ENCODE assay signal across 9 mouse cellular contexts in the genomic region with DNA sequence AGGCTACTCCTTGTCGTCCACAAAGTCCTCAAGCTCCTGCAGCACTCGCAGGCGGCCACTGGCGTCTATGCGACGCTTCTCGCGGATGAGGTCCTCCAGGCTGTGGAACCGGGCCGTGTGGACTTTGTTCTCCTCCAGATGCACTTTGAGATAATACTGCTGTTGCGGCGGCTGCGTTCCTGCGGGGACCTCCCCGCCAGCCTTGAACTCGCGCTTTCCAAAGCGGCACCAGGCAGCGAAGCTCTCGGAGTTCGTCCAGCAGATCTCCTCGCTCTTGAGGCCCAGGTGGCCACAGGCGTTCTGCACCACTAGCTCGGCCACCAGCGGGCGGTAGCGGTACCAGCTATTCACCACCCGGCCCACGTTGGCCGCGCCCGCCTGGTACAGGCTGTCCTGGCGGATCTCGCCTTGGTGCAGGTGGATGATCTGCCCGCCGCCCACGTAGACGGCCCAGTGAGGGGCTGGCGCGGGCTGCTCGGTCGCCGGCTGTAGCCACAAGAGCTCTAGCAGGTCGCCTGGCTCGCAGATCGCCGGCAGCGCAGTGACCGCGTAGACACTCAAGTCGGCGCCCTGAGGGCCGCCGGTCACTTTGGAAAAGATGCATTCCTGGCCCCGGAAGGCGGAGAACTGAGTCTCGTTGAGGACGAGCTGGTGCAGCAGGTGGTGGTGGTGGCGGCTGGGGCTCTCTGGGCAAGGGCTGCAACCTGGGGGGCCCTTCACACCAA. TPM values are rescaled to one million over a fixed set of nuclear protein-coding genes. Genes with fewer than 3 reads are reported as not detected.
A peak's percentile ranks its signal among the peaks of the same experiment; 100 is the strongest.
DNase-seq lines count a peak whose midpoint lies in the region; ATAC-seq and TF ChIP-seq lines count a peak whose summit lies in the region.
"Had no signal": no experiment of that assay in that cellular context is flagged by ENCODE, and none has a peak within 500 bp of the region (broad histone marks: within the 10 kb centered on the region; RNA-seq: fewer than 3 reads in every experiment).

No protein-coding gene starts in this region.

- H3K27me3 ChIP-seq in ES-Bruce4 (ENCODE audit: control insufficient read depth, insufficient read depth, low read length, poor library complexity, severe bottlenecking): peaks cover 5% of the 10 kb centered on the region
- H3K27me3 ChIP-seq: CH12.LX had no signal

- peak; percentile 14 for TF ChIP-seq CTCF in ES-Bruce4 (IDR thresholded peaks at IDR 0.05; ENCODE audit: low read depth, low read length)

- H3K4me3 ChIP-seq in ES-Bruce4 (ENCODE audit: low read depth, low read length): peak overlapping the region; percentile 31

- peak; percentile 51 for ATAC-seq in frontal cortex, adult (ENCODE audit: low TSS enrichment)

- peak; percentile 51 for DNase-seq in cerebellum, adult 8-10 months
- DNase-seq in heart, postnatal 4 days: peak; percentile 78
- peak; percentile 79 for DNase-seq in layer of hippocampus, adult 9-11 months
- DNase-seq in lung, adult 18-20 months: peak; percentile 78 to 84
- peak; percentile 51 for DNase-seq in ovary, postnatal 14 days (ENCODE audit: low spot score)
- no peak for DNase-seq in B cell, adult 2 months

- no peak overlapping the region for H3K9ac ChIP-seq in ES-Bruce4 (ENCODE audit: low read depth, poor library complexity, severe bottlenecking)

- no peaks in the 10 kb centered on the region for H3K36me3 ChIP-seq in ES-Bruce4 (ENCODE audit: control insufficient read depth, insufficient read depth, low read length, poor library complexity, severe bottlenecking)

- TF ChIP-seq POLR2A in ES-Bruce4 (IDR thresholded peaks at IDR 0.05; ENCODE audit: insufficient read depth, low read length): no peak

- no peaks in the 10 kb centered on the region for H3K4me1 ChIP-seq in ES-Bruce4 (ENCODE audit: control insufficient read depth, insufficient read depth, low read length)

- H3K9me3 ChIP-seq in ES-Bruce4 (replicated peaks; ENCODE audit: control insufficient read depth, insufficient read depth, low read length, poor library complexity, severe bottlenecking): no peaks in the 10 kb centered on the region

- no peak for TF ChIP-seq EP300 in ES-Bruce4 (IDR thresholded peaks at IDR 0.05; ENCODE audit: insufficient read depth, low read depth, low read length)

- no peak overlapping the region for H3K27ac ChIP-seq in ES-Bruce4 (ENCODE audit: insufficient read depth, low read length)

RNA-seq across cellular contexts. Expression of a gene that starts 1.8 kb away (rescaled TPM):
- 0.37 and 0.66 TPM in 2 replicates for polyA plus RNA-seq in ES-Bruce4 (2011; ENCODE audit: insufficient read depth, insufficient read length, low read depth, missing spikeins)
- total RNA-seq in heart, postnatal 4 days (2021): 1 to 10 TPM; 2.1 to 2.2 TPM
- total RNA-seq: CH12.LX had no signal

Comparison
In these comparisons a context has a peak if more than half of its experiments do, and no peak if none do; other contexts are left out.
1. DNase-seq: peak in cerebellum, adult 8-10 months (single experiment), heart, postnatal 4 days (single experiment), layer of hippocampus, adult 9-11 months (single experiment), lung, adult 18-20 months (2 of 2) and ovary, postnatal 14 days (single experiment); none in B cell, adult 2 months (0 of 2).